Mouse (Mus musculus) midbrain, embryonic 10.5 days (tissue): Measurements from ENCODE around the gene Gdf15. TPM values are rescaled to one million over a fixed set of nuclear protein-coding genes. Genes with fewer than 3 reads are reported as not detected.
"Not testable (repeated sequence)": the region's sequence is repeated elsewhere in the genome, so short reads cannot be mapped to it uniquely, and the experiment has no call there.

ENCODE experiments used
- DNase-seq: peaks from one replicate; pipeline ENCODE4 v3.0.0-alpha.2; 2017; ENCODE audit warnings: low spot score
- H3K27ac ChIP-seq: fragments of 300-500 bp; sonication (generic); replicated peaks from 2 replicates; pipeline ENCODE4 v1.5.1; 2016; ENCODE audit warnings: mild to moderate bottlenecking
- H3K27me3 ChIP-seq: fragments of 300-500 bp; sonication (generic); 2 replicates; pipeline ENCODE4 v1.6.1; 2016; ENCODE audit warnings: low read depth, mild to moderate bottlenecking; ENCODE audit not compliant: poor library complexity, severe bottlenecking
- H3K36me3 ChIP-seq: fragments of 300-500 bp; sonication (generic); 2 replicates; pipeline ENCODE4 v1.6.1; 2016; ENCODE audit warnings: mild to moderate bottlenecking, moderate library complexity
- H3K4me1 ChIP-seq: fragments of 300-500 bp; sonication (generic); 2 replicates; pipeline ENCODE4 v1.6.1; 2016
- H3K4me3 ChIP-seq: fragments of 300-500 bp; sonication (generic); 2 replicates; pipeline ENCODE4 v1.5.1; 2016; ENCODE audit warnings: mild to moderate bottlenecking, moderate library complexity
- H3K9me3 ChIP-seq: fragments of 300-500 bp; sonication (generic); replicated peaks from 2 replicates; pipeline ENCODE4 v1.6.1; 2016; ENCODE audit warnings: mild to moderate bottlenecking
- WGBS: fragments of 180-500 bp; shearing (Covaris S2); methylation state at CpG from one replicate; pipeline ENCODE4 v1.1.7; 2016; 5-methylcytosine and 5-hydroxymethylcytosine counted together
- polyA plus RNA-seq: library from polyadenylated mRNA; unstranded; fragments of >200 nt; fragmentation: Nextera tagmentation; extraction: Ambion mirVana; gene quantifications from 2 replicates; pipeline ENCODE4 v1.2.1, GENCODE M21; 2016

Gene Gdf15
- polyA plus RNA-seq, 1 experiment from 2014 or later = not detected

GRCm38 (mm10) chr8:70596775-70597416 lies 35.4 kb downstream of the Gdf15 start:
- H3K36me3 ChIP-seq = peaks cover 35% of the 10 kb centered on the region
- H3K27ac ChIP-seq = peak overlapping the region; percentile 88; the same call in 1 of the 2 replicates
- peak overlapping the region; percentile 61 for H3K4me3 ChIP-seq
- 88% methylated on average over 17 of the region's 17 CpGs for WGBS
- H3K9me3 ChIP-seq = peaks cover 3% of the 10 kb centered on the region
- H3K4me1 ChIP-seq = peaks cover 89% of the 10 kb centered on the region
- peak; percentile 35 for DNase-seq
- H3K27me3 ChIP-seq = peaks cover 51% of the 10 kb centered on the region

DNA sequence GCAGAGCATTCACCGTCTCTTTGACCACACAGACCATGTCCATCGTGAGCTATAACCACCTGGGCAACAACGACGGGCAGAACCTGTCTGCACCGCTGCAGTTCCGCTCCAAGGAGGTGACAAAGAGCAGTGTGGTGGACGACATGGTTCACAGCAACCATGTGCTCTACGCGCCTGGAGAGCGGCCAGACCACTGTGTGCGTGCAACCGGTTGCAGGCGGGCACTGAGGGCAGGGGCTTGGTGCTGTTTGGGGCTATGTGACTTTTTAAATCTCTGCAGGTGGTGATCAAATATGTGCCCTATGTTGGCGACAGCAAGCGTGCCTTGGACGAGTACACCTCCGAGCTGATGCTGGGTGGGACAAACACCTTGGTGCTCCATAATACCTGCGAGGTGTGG lies 36.0 kb downstream of the Gdf15 start:
- 0 out of 2 replicates have a peak overlapping the region, but pooled peaks have one; percentile 69 for H3K4me3 ChIP-seq
- H3K4me1 ChIP-seq = peaks cover 82% of the 10 kb centered on the region
- H3K9me3 ChIP-seq = no peaks in the 10 kb centered on the region
- DNase-seq = no peak
- H3K27ac ChIP-seq = no peak overlapping the region
- H3K27me3 ChIP-seq = peaks cover 51% of the 10 kb centered on the region
- H3K36me3 ChIP-seq = peaks cover 39% of the 10 kb centered on the region
- 93% methylated on average over 18 of the region's 18 CpGs for WGBS

GRCm38 (mm10) chr8:70595811-70596210 lies 36.4 kb downstream of the Gdf15 start:
- H3K36me3 ChIP-seq = peaks cover 43% of the 10 kb centered on the region
- no peak for DNase-seq
- H3K27ac ChIP-seq = no peak overlapping the region
- no peaks in the 10 kb centered on the region for H3K9me3 ChIP-seq
- 97% methylated on average over 12 of the region's 12 CpGs for WGBS
- peaks cover 51% of the 10 kb centered on the region for H3K27me3 ChIP-seq
- peak overlapping the region; percentile 69; the same call in 1 of the 2 replicates for H3K4me3 ChIP-seq
- H3K4me1 ChIP-seq = peaks cover 78% of the 10 kb centered on the region

- H3K9me3 ChIP-seq = no peaks in the 10 kb centered on the region
- DNase-seq = no peak
- peaks cover 52% of the 10 kb centered on the region for H3K36me3 ChIP-seq
- 11% methylated on average over 81 of the region's 82 CpGs for WGBS
- H3K27ac ChIP-seq = peak overlapping the region; percentile 84
- H3K4me1 ChIP-seq = peaks cover 69% of the 10 kb centered on the region
- peak overlapping the region; percentile 69 for H3K4me3 ChIP-seq
- peaks cover 46% of the 10 kb centered on the region for H3K27me3 ChIP-seq
These were observed 37.4 kb downstream of the Gdf15 start for GRCm38 (mm10) chr8:70594621-70595564.

- peak; percentile 93 for DNase-seq
These were observed 38.2 kb downstream of the Gdf15 start, which contains the start of gene Isyna1 for GRCm38 (mm10) chr8:70593961-70594609. TSS of gene Isyna1 (plus strand) at chr8:70594373.

GRCm38 (mm10) chr8:70593173-70593572 lies 39.1 kb downstream of the Gdf15 start:
- H3K27ac ChIP-seq = peak overlapping the region; percentile 84; the same call in 1 of the 2 replicates
- H3K36me3 ChIP-seq = peaks cover 64% of the 10 kb centered on the region
- no peak for DNase-seq
- H3K4me1 ChIP-seq = peaks cover 52% of the 10 kb centered on the region
- peaks cover 31% of the 10 kb centered on the region for H3K27me3 ChIP-seq
- WGBS = 62% methylated on average over 8 of the region's 8 CpGs
- H3K4me3 ChIP-seq = peak overlapping the region; percentile 69
- H3K9me3 ChIP-seq = no peaks in the 10 kb centered on the region

More at GRCm38 (mm10) chr8:70593961-70594609, 38.2 kb downstream of the Gdf15 start, which contains the start of gene Isyna1:
- H3K27ac ChIP-seq = peak within 1 kb of the TSS; percentile 84
- no peaks in the 10 kb centered on the region for H3K9me3 ChIP-seq
- H3K4me1 ChIP-seq = peaks cover 61% of the 10 kb centered on the region
- H3K27me3 ChIP-seq = peaks cover 38% of the 10 kb centered on the region
- H3K4me3 ChIP-seq = peak within 1 kb of the TSS; percentile 69
- H3K36me3 ChIP-seq = peaks cover 56% of the 10 kb centered on the region
- under 1% methylated on average over 40 of the region's 40 CpGs for WGBS

- peaks cover 16% of the 10 kb centered on the region for H3K27me3 ChIP-seq
- peaks cover 36% of the 10 kb centered on the region for H3K4me1 ChIP-seq
- no peak overlapping the region for H3K27ac ChIP-seq
- 90% methylated on average over 12 of the region's 12 CpGs for WGBS
- H3K9me3 ChIP-seq = no peaks in the 10 kb centered on the region
- H3K36me3 ChIP-seq = peaks cover 73% of the 10 kb centered on the region
- no peak for DNase-seq
- H3K4me3 ChIP-seq = no peak overlapping the region
These were observed 40.7 kb downstream of the Gdf15 start for GRCm38 (mm10) chr8:70591569-70591968.

GRCm38 (mm10) chr8:70587955-70588354 lies 44.3 kb downstream of the Gdf15 start:
- H3K27me3 ChIP-seq, H3K9me3 ChIP-seq, H3K4me3 ChIP-seq, DNase-seq, H3K27ac ChIP-seq, H3K4me1 ChIP-seq: not testable (repeated sequence)
- WGBS = 95% methylated on average over 4 of the region's 4 CpGs
- H3K36me3 ChIP-seq = peaks cover 95% of the 10 kb centered on the region

- WGBS = 43% methylated on average over 7 of the region's 7 CpGs
- Histone ChIP-seq H3K4me1 (no peaks in the 10 kb centered on the region), H3K4me3 (0 out of 2 replicates have a peak overlapping the region, but pooled peaks have one; percentile 18), H3K27ac (peak overlapping the region; percentile 24; the same call in 1 of the 2 replicates), H3K27me3 (no peaks in the 10 kb centered on the region), H3K9me3 (no peaks in the 10 kb centered on the region), H3K36me3 (peaks cover 99% of the 10 kb centered on the region)
- peak; percentile 38 for DNase-seq
These were observed 47.0 kb downstream of the Gdf15 start for GRCm38 (mm10) chr8:70585258-70585652.

GRCm38 (mm10) chr8:70584606-70585257 lies 47.5 kb downstream of the Gdf15 start:
- H3K27ac ChIP-seq = peak overlapping the region; percentile 24; the same call in 1 of the 2 replicates
- no peak for DNase-seq
- peaks cover 99% of the 10 kb centered on the region for H3K36me3 ChIP-seq
- 95% methylated on average over 9 of the region's 9 CpGs for WGBS
- no peaks in the 10 kb centered on the region for H3K27me3 ChIP-seq
- H3K4me1 ChIP-seq = no peaks in the 10 kb centered on the region
- H3K9me3 ChIP-seq = no peaks in the 10 kb centered on the region
- H3K4me3 ChIP-seq = no peak overlapping the region

- H3K4me1 ChIP-seq = no peaks in the 10 kb centered on the region
- no peak overlapping the region for H3K4me3 ChIP-seq
- H3K36me3 ChIP-seq = peaks cover 96% of the 10 kb centered on the region
- H3K27ac ChIP-seq = no peak overlapping the region
- WGBS = 94% methylated on average over 18 of the region's 18 CpGs
- H3K27me3 ChIP-seq = no peaks in the 10 kb centered on the region
- DNase-seq = no peak
- no peaks in the 10 kb centered on the region for H3K9me3 ChIP-seq
These were observed 48.5 kb downstream of the Gdf15 start for GRCm38 (mm10) chr8:70583476-70584387.
